15 mouse cellular contexts compared by ENCODE assay signal in genomic region chr10:94043908-94044307, GRCm38 (mm10).
"Had no signal": no experiment of that assay in that cellular context is flagged by ENCODE, and none has a peak within 500 bp of the region (broad histone marks: within the 10 kb centered on the region; RNA-seq: fewer than 3 reads in every experiment).

No protein-coding gene starts in this region.

- H3K4me3 ChIP-seq: kidney, embryonic 15.5 days; limb, embryonic 15.5 days; liver, embryonic 12.5 days; midbrain, embryonic 12.5 days; myocyte; neural tube, embryonic 15.5 days had no signal

- H3K36me3 ChIP-seq: neural tube, embryonic 15.5 days had no signal

- ATAC-seq: liver, embryonic 12.5 days had no signal

- DNase-seq: kidney, adult 2 months; kidney, postnatal 14 days; layer of hippocampus, adult 9-11 months; layer of hippocampus, postnatal 36 days; lung, embryonic 14.5 days; lung, postnatal 10 days; lung, postnatal 4 days; right cerebral cortex, postnatal 14 days; thymus, postnatal 36 days had no signal

- H3K9ac ChIP-seq: kidney, embryonic 15.5 days; limb, embryonic 15.5 days; liver, embryonic 12.5 days; lung, embryonic 14.5 days; midbrain, embryonic 12.5 days; neural tube, embryonic 15.5 days had no signal

- H3K27me3 ChIP-seq: kidney, embryonic 15.5 days; limb, embryonic 15.5 days; liver, embryonic 12.5 days; midbrain, embryonic 12.5 days; neural tube, embryonic 15.5 days had no signal

- H3K27ac ChIP-seq: kidney, embryonic 15.5 days; limb, embryonic 15.5 days; liver, embryonic 12.5 days; midbrain, embryonic 12.5 days; neural tube, embryonic 15.5 days had no signal

- H3K4me1 ChIP-seq: limb, embryonic 15.5 days; neural tube, embryonic 15.5 days had no signal

- H3K4me2 ChIP-seq: kidney, embryonic 15.5 days; limb, embryonic 15.5 days; liver, embryonic 12.5 days; lung, embryonic 14.5 days; midbrain, embryonic 12.5 days; neural tube, embryonic 15.5 days had no signal

- H3K9me3 ChIP-seq: kidney, embryonic 15.5 days; limb, embryonic 15.5 days; liver, embryonic 12.5 days; midbrain, embryonic 12.5 days; neural tube, embryonic 15.5 days had no signal
